Mouse (Mus musculus): ENCODE results near the gene Tmem151a.

DNA sequence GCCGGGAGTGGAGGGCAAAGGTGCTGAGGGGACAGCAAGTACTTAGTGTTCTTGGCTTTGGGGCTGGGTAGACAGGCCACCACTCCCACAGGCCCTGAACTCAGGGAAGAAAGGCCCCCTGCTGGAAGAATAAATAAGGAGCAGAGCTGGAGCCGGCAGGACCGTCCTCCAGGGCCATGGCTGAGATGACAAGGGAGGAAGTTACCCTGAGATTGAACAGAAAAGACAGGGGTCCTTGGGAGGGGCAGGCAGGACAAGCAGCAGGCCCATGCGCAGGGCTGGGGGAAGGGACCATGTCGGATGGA, 22.9 kb upstream of the Tmem151a start:
- peak; percentile 73 for TF ChIP-seq CTCF (IDR thresholded peaks at IDR 0.05; ENCODE audit: low read depth)
- TF ChIP-seq EP300 (optimal IDR thresholded peaks at IDR 0.05) = no peak

Data from stomach, postnatal 0 days (tissue).